Mouse (Mus musculus) hindbrain, postnatal 0 days (tissue): Measurements from ENCODE around the gene Gpr18. TPM values are rescaled to one million over a fixed set of nuclear protein-coding genes. Genes with fewer than 3 reads are reported as not detected.

Experiments used
- ATAC-seq: fragments of 200-750 bp; cut with Nextera tagmentation; 2 replicates; pipeline ENCODE4 v1.8.0; 2017; ENCODE audit warnings: mild to moderate bottlenecking, moderate TSS enrichment, moderate library complexity
- DNase-seq: peaks from one replicate; pipeline ENCODE4 v3.0.0-alpha.2; 2015; ENCODE audit warnings: low spot score
- H3K27ac ChIP-seq: fragments of 300-500 bp; sonication (generic); 2 replicates; pipeline ENCODE4 v1.5.1; 2014; ENCODE audit warnings: mild to moderate bottlenecking
- H3K27me3 ChIP-seq: fragments of 300-500 bp; sonication (generic); 2 replicates; pipeline ENCODE4 v1.6.1; 2014; ENCODE audit warnings: low read length, mixed read lengths; ENCODE audit not compliant: insufficient read depth
- H3K36me3 ChIP-seq: fragments of 300-500 bp; sonication (generic); 2 replicates; pipeline ENCODE4 v1.6.1; 2014; ENCODE audit warnings: low read length, mixed read lengths; ENCODE audit not compliant: insufficient read depth
- H3K4me1 ChIP-seq: fragments of 300-500 bp; sonication (generic); 2 replicates; pipeline ENCODE4 v1.6.1; 2014; ENCODE audit warnings: antibody characterized with exemption, low read length, mixed read lengths; ENCODE audit not compliant: insufficient read depth
- H3K4me2 ChIP-seq: fragments of 300-500 bp; sonication (generic); 2 replicates; pipeline ENCODE4 v1.6.1; 2014; ENCODE audit warnings: low read depth, mild to moderate bottlenecking, low read length, moderate library complexity, mixed read lengths
- H3K4me3 ChIP-seq: fragments of 300-500 bp; sonication (generic); 2 replicates; pipeline ENCODE4 v1.5.1; 2014; ENCODE audit warnings: low read length
- H3K9ac ChIP-seq: fragments of 300-500 bp; sonication (generic); replicated peaks from 2 replicates; pipeline ENCODE4 v1.6.1; 2014; ENCODE audit warnings: mild to moderate bottlenecking, low read length, moderate library complexity, mixed read lengths
- H3K9me3 ChIP-seq: fragments of 300-500 bp; sonication (generic); 2 replicates; pipeline ENCODE4 v1.6.1; 2016; ENCODE audit warnings: low read length, mixed read lengths
- CTCF ChIP-seq: IDR thresholded peaks from 2 replicates; pipeline ENCODE4 v1.5.1; 2016; ENCODE audit warnings: antibody characterized with exemption, control low read depth, low read depth
- WGBS: fragments of 180-500 bp; shearing (Covaris S2); extraction: QIAGEN DNeasy Blood & Tissue Kit; methylation state at CpG from one replicate; pipeline ENCODE4 v1.1.7; 2014; 5-methylcytosine and 5-hydroxymethylcytosine counted together
- polyA plus RNA-seq: library from polyadenylated mRNA; unstranded; fragments of >200 nt; fragmentation: Nextera tagmentation; extraction: Ambion mirVana; gene quantifications from 2 replicates; pipeline ENCODE4 v1.2.1, GENCODE M21; 2015
- total RNA-seq: library from RNA; depleted of rRNA; stranded (reverse); fragments of >200 nt; gene quantifications from 2 replicates; pipeline ENCODE4 v1.2.3, GENCODE M21; 2014; rRNA removed

Gene Gpr18
- total RNA-seq = not detected in 2 replicates
- not detected in 2 replicates for polyA plus RNA-seq

- TF ChIP-seq CTCF = no peak
- DNase-seq (no peak), ATAC-seq (no peak)
- no peak within 1 kb of the TSS for H3K4me2 ChIP-seq
- H3K27me3 ChIP-seq = no peaks in the 10 kb centered on the region
- H3K9me3 ChIP-seq = no peaks in the 10 kb centered on the region
- H3K4me3 ChIP-seq = no peak within 1 kb of the TSS
- no peaks in the 10 kb centered on the region for H3K4me1 ChIP-seq
- no peak within 1 kb of the TSS for H3K27ac ChIP-seq
- peaks cover 14% of the 10 kb centered on the region; the same call in 1 of the 2 replicates for H3K36me3 ChIP-seq
- 84% methylated on average over 8 of the region's 8 CpGs for WGBS
- no peak within 1 kb of the TSS for H3K9ac ChIP-seq
These were observed at the start of gene Gpr18 for GRCm38 (mm10) chr14:121915621-121916020. TSS of gene Gpr18 (minus strand) at chr14:121915781.

GRCm38 (mm10) chr14:121964990-121965389, 49.4 kb upstream of the Gpr18 start, which contains the start of gene Gpr183:
TSS of gene Gpr183 (minus strand) at chr14:121965195.
- no peaks in the 10 kb centered on the region for H3K4me1 ChIP-seq
- no peak within 1 kb of the TSS for H3K9ac ChIP-seq
- 59% methylated on average over 6 of the region's 6 CpGs for WGBS
- no peak within 1 kb of the TSS for H3K4me2 ChIP-seq
- no peaks in the 10 kb centered on the region for H3K36me3 ChIP-seq
- DNase-seq (no peak), ATAC-seq (no peak)
- no peaks in the 10 kb centered on the region for H3K9me3 ChIP-seq
- H3K27me3 ChIP-seq = no peaks in the 10 kb centered on the region
- H3K4me3 ChIP-seq = no peak within 1 kb of the TSS
- 0 out of 2 replicates have a peak within 1 kb of the TSS, but pooled peaks have one; percentile 48 for H3K27ac ChIP-seq
- no peak for TF ChIP-seq CTCF

- DNase-seq (no peak), ATAC-seq (no peak)
- WGBS = 46% methylated on average over 4 of the region's 4 CpGs
- no peak for TF ChIP-seq CTCF
- Histone ChIP-seq H3K9ac (no peak overlapping the region), H3K4me1 (no peaks in the 10 kb centered on the region), H3K27ac (peak overlapping the region; percentile 48; the same call in 1 of the 2 replicates), H3K36me3 (no peaks in the 10 kb centered on the region), H3K9me3 (no peaks in the 10 kb centered on the region), H3K27me3 (no peaks in the 10 kb centered on the region), H3K4me2 (peak overlapping the region; percentile 28; the same call in 1 of the 2 replicates), H3K4me3 (no peak overlapping the region)
These were observed 48.4 kb upstream of the Gpr18 start for GRCm38 (mm10) chr14:121963942-121964335.

- peak; percentile 45 for DNase-seq
- ATAC-seq = no peak
- Histone ChIP-seq H3K9ac (no peak overlapping the region), H3K27me3 (no peaks in the 10 kb centered on the region), H3K27ac (peak overlapping the region; percentile 48; the same call in 1 of the 2 replicates), H3K4me2 (peak overlapping the region; percentile 28; the same call in 1 of the 2 replicates), H3K9me3 (no peaks in the 10 kb centered on the region), H3K36me3 (no peaks in the 10 kb centered on the region), H3K4me1 (no peaks in the 10 kb centered on the region), H3K4me3 (no peak overlapping the region)
- TF ChIP-seq CTCF = no peak
- 63% methylated on average over 9 of the region's 9 CpGs for WGBS
These were observed 47.8 kb upstream of the Gpr18 start for GRCm38 (mm10) chr14:121963251-121963941.

- TF ChIP-seq CTCF = no peak
- no peaks in the 10 kb centered on the region for H3K4me1 ChIP-seq
- H3K9me3 ChIP-seq = no peaks in the 10 kb centered on the region
- H3K4me2 ChIP-seq = no peak overlapping the region
- no peak for DNase-seq
- no peaks in the 10 kb centered on the region for H3K27me3 ChIP-seq
- no peak for ATAC-seq
- H3K4me3 ChIP-seq = no peak overlapping the region
- H3K9ac ChIP-seq = no peak overlapping the region
- WGBS = 73% methylated on average over 14 of the region's 14 CpGs
- no peaks in the 10 kb centered on the region for H3K36me3 ChIP-seq
- H3K27ac ChIP-seq = no peak overlapping the region; the same call in 1 of the 2 replicates
These were observed 46.7 kb upstream of the Gpr18 start for GRCm38 (mm10) chr14:121962128-121962890.

- WGBS = 83% methylated on average over 12 of the region's 12 CpGs
- H3K27ac ChIP-seq = no peak overlapping the region
These were observed 46.0 kb upstream of the Gpr18 start for GRCm38 (mm10) chr14:121961496-121962127.

More at GRCm38 (mm10) chr14:121961496-121962127, 46.0 kb upstream of the Gpr18 start:
- H3K4me2 ChIP-seq = no peak overlapping the region
- no peak overlapping the region for H3K9ac ChIP-seq
- no peaks in the 10 kb centered on the region for H3K9me3 ChIP-seq
- no peak overlapping the region for H3K4me3 ChIP-seq
- TF ChIP-seq CTCF = no peak
- no peak for ATAC-seq
- no peaks in the 10 kb centered on the region for H3K27me3 ChIP-seq
- DNase-seq = no peak
- H3K36me3 ChIP-seq = no peaks in the 10 kb centered on the region
- no peaks in the 10 kb centered on the region for H3K4me1 ChIP-seq
